ENCODE assay signal across 8 mouse cellular contexts in the genomic region with DNA sequence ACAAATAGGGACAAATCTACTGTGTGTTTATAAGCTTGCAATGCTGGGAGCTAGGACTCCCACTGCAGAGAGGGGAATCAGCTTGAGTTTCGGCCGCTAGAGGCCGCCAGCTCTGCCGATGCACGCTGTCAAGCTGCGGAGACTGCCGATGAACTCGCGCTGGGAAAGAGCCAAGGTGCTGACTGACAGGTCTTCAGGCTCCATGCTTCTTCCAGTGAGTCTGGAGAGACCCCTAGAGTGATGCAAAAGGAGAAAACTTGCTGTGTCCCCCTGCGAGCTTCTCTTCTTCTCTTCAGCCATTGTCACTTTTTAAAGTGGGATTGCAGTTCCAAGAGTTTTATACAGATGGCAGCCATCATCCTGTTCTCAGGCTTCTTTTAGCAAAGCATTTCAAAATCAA. TPM values are rescaled to one million over a fixed set of nuclear protein-coding genes. Genes with fewer than 3 reads are reported as not detected.
DNase-seq lines count a peak whose midpoint lies in the region; ATAC-seq and TF ChIP-seq lines count a peak whose summit lies in the region.

No protein-coding gene starts in this region.

- no peak overlapping the region for H3K4me3 ChIP-seq in cortical plate, adult 2 months (ENCODE audit: insufficient read depth, low read length)
- H3K4me3 ChIP-seq in hindbrain, postnatal 0 days (ENCODE audit: low read length): peak overlapping the region; percentile 11; the same call in 1 of the 2 replicates

- no peaks in the 10 kb centered on the region for H3K4me1 ChIP-seq in cortical plate, adult 2 months (ENCODE audit: control insufficient read depth, insufficient read depth, low read length)
- no peaks in the 10 kb centered on the region for H3K4me1 ChIP-seq in hindbrain, postnatal 0 days (ENCODE audit: insufficient read depth, low read length)

- H3K9me3 ChIP-seq in hindbrain, postnatal 0 days (ENCODE audit: low read length): no peaks in the 10 kb centered on the region

- no peak overlapping the region for H3K9ac ChIP-seq in hindbrain, postnatal 0 days (replicated peaks; ENCODE audit: low read length)

- peak; percentile 72 to 89 for DNase-seq in adrenal gland, adult (ENCODE audit: inconsistent age in 2 of 2, low spot score in 1 of 2)
- peak; percentile 29 to 50 for DNase-seq in gastrocnemius, adult 8-10 months (ENCODE audit: low spot score in 2 of 2)
- peak; percentile 91 for DNase-seq in hindbrain, postnatal 0 days (ENCODE audit: low spot score)
- peak; percentile 72 to 74 for DNase-seq in left cerebral cortex, adult 18-20 months (ENCODE audit: low spot score in 2 of 2)
- DNase-seq in lung, postnatal 4 days: peak; percentile 82
- DNase-seq in right cerebral cortex, adult 18-20 months: peak; percentile 75
- DNase-seq in urinary bladder, postnatal 36 days (ENCODE audit: low spot score in 2 of 2): peak; percentile 52 to 55

- H3K4me2 ChIP-seq in hindbrain, postnatal 0 days (ENCODE audit: low read depth, low read length): peak overlapping the region; percentile 50

- 6% methylated on average over 10 of the region's 10 CpGs for WGBS in hindbrain, postnatal 0 days

- TF ChIP-seq POLR2A in cortical plate, adult 2 months (IDR thresholded peaks at IDR 0.05; ENCODE audit: extremely low read depth, insufficient read depth, low read length): no peak

- ATAC-seq in hindbrain, postnatal 0 days: peak; percentile 68; the same call in 1 of the 2 replicates

- H3K36me3 ChIP-seq in hindbrain, postnatal 0 days (ENCODE audit: insufficient read depth, low read length): peaks cover 22% of the 10 kb centered on the region

- H3K27ac ChIP-seq in cortical plate, adult 2 months (ENCODE audit: insufficient read depth, low read length): no peak overlapping the region
- no peak overlapping the region for H3K27ac ChIP-seq in hindbrain, postnatal 0 days

- no peaks in the 10 kb centered on the region for H3K27me3 ChIP-seq in hindbrain, postnatal 0 days (ENCODE audit: insufficient read depth, low read length)

- peak; percentile 74 for TF ChIP-seq CTCF in cortical plate, adult 2 months (IDR thresholded peaks at IDR 0.05; ENCODE audit: extremely low read depth, insufficient read depth, low read length)
- TF ChIP-seq CTCF in hindbrain, postnatal 0 days (IDR thresholded peaks at IDR 0.05; ENCODE audit: low read depth): peak; percentile 90

RNA-seq across cellular contexts. Expression of a gene that starts 6.4 kb away (rescaled TPM):
- 2.0 and 2.3 TPM in 2 replicates for polyA plus RNA-seq in cortical plate, adult 2 months (2012; rRNA removed)
- total RNA-seq in gastrocnemius, adult 8-10 months (2022): under 1 TPM in 3 of 4 experiments, not detected in 1; 0.27 to 0.53 (median 0.48) TPM
- total RNA-seq in hindbrain, postnatal 0 days (2014; rRNA removed): 3.9 and 5.2 TPM in 2 replicates
- polyA plus RNA-seq in hindbrain, postnatal 0 days (2015; fragmentation: Nextera tagmentation; extraction: Ambion mirVana): 3.7 and 4.5 TPM in 2 replicates
- total RNA-seq in left cerebral cortex, adult 18-20 months (2021): 1 to 10 TPM in 1 of 2 experiments, under 1 TPM in 1; 0.59 to 2.2 TPM

RNA-seq across cellular contexts. Expression of a gene that starts 31.0 kb away (rescaled TPM):
- polyA plus RNA-seq in cortical plate, adult 2 months (2012; rRNA removed): 34.0 and 34.2 TPM in 2 replicates
- 10 to 100 TPM; 16.3 to 17.8 (median 17.7) TPM for total RNA-seq in gastrocnemius, adult 8-10 months (2022)
- 15.8 and 19.3 TPM in 2 replicates for total RNA-seq in hindbrain, postnatal 0 days (2014; rRNA removed)
- polyA plus RNA-seq in hindbrain, postnatal 0 days (2015; fragmentation: Nextera tagmentation; extraction: Ambion mirVana): 31.8 and 33.0 TPM in 2 replicates
- total RNA-seq in left cerebral cortex, adult 18-20 months (2021): 10 to 100 TPM; 36.2 to 41.9 TPM

RNA-seq across cellular contexts. Expression of a gene that starts 39.5 kb away (rescaled TPM):
- not detected in 2 replicates for polyA plus RNA-seq in cortical plate, adult 2 months (2012; rRNA removed)
- total RNA-seq in gastrocnemius, adult 8-10 months (2022): not detected
- not detected in 2 replicates for total RNA-seq in hindbrain, postnatal 0 days (2014; rRNA removed)
- polyA plus RNA-seq in hindbrain, postnatal 0 days (2015; fragmentation: Nextera tagmentation; extraction: Ambion mirVana): not detected in 2 replicates
- not detected for total RNA-seq in left cerebral cortex, adult 18-20 months (2021)

Comparison
In these comparisons a context has a peak if more than half of its experiments do, and no peak if none do; other contexts are left out.
1. DNase-seq: peak in every context shown above with its lines; median percentile 91 in hindbrain, postnatal 0 days; 82 in lung, postnatal 4 days; 80 in adrenal gland, adult; 75 in right cerebral cortex, adult 18-20 months; 73 in left cerebral cortex, adult 18-20 months; 54 in urinary bladder, postnatal 36 days; 40 in gastrocnemius, adult 8-10 months.